Mouse (Mus musculus) heart, postnatal 10 days (tissue): ENCODE measurements around the gene Tubb2b. TPM values are rescaled to one million over a fixed set of nuclear protein-coding genes. Genes with fewer than 3 reads are reported as not detected.

Experiments used
- DNase-seq, 2 experiments: peaks; one replicate each; pipeline ENCODE4 v3.0.0; 2021
- intact Hi-C: fragments of 180-260 bp; cut with DNase I; formaldehyde crosslinking; loops from one replicate; pipeline ENCODE4 v1.15.1; 2025
- total RNA-seq, 2 experiments: library from RNA; stranded (reverse); gene quantifications; 2 replicates each; pipeline ENCODE4 v1.2.3; 2021

Gene Tubb2b
- 10 to 100 TPM; 22.7 to 27.2 TPM for total RNA-seq

DNA sequence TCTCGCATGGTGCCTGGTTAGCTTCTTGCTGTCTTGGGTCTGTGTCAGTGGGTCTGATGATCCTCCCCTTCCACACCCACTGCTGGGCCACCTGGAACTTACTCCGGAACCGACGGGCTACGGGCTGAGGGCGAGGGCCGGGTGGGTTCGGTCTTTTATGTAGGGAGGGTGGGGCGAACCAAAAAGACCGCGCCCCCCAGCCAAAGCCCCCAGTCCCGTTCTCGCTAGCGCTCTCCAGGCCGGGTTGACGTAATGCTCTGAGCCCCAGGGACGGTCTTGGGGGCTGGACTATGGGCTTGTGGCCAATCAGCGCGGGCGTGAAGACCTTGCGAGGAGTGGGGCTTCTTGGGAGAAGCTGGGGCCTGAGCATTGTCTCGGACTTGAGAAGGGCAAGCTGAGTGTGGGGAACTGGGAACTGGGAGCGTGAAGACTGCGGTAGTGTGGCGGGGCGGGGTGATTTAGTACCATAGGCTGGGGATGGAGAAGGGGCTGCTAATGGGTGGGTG lies at the start of gene Tubb2b:
Tubb2b (minus strand) TSS at position 241 of the 506 bp plus-strand sequence.
- intact Hi-C loops: loop anchor here (2.0 kb wide), 1 partner anchor 51 kb away; the partner anchor contains the start of gene Tubb2a
- DNase-seq: peak; percentile 76 to 80

DNA sequence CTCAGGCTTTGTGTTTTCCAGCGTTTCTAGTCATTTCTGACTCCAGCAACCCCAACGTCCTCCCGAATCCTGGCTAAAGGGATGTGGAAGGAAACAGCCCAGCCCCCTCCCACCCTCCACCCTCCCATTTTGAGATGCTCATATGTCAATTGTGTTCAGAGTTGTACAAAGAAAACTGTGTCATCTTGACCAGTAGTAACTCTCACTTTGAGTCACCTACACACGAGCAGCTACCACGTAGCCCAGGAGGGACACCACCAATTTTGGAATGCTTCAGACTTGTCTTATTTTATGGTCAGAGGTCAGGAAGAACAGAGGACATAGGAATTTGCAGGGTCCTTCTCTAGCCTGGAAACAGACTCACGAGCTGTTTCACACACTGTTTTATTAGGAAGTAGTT lies 43.8 kb upstream of the Tubb2b start:
- intact Hi-C loops: no loop called here
- DNase-seq: no peak

DNA sequence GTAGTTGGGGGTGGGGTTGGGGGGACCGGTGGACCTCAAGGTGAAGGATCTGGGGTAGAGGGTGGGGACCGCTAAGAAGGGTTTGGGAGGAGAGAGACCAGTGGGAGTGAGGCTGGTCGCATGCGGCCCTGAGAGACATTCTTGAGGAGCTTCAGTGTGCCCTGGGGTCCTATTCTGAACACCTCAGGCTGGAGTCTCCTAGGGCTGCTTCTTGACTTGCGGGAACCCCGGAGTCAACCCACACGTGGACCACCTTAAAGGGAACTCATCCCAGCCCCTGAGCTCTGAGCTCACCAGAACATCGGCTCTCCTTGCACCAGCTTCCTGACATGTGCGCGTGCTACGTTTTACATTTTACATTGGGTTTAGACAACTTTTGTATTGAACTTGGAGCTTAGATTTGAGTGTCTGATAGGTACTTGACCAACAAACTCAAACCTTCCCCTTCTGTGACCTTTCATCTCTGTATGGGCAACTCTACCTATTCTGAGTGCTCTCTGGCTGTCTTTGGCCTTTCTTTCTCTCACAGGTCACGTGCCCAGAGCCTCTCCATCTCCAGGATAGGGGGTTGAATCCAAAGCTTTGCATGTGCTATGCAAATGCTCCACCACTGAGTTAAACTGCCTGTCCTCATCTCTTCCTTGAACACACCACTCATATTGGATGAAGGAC lies 33.2 kb upstream of the Tubb2b start:
- DNase-seq: no peak
- intact Hi-C loops: no loop called here

DNA sequence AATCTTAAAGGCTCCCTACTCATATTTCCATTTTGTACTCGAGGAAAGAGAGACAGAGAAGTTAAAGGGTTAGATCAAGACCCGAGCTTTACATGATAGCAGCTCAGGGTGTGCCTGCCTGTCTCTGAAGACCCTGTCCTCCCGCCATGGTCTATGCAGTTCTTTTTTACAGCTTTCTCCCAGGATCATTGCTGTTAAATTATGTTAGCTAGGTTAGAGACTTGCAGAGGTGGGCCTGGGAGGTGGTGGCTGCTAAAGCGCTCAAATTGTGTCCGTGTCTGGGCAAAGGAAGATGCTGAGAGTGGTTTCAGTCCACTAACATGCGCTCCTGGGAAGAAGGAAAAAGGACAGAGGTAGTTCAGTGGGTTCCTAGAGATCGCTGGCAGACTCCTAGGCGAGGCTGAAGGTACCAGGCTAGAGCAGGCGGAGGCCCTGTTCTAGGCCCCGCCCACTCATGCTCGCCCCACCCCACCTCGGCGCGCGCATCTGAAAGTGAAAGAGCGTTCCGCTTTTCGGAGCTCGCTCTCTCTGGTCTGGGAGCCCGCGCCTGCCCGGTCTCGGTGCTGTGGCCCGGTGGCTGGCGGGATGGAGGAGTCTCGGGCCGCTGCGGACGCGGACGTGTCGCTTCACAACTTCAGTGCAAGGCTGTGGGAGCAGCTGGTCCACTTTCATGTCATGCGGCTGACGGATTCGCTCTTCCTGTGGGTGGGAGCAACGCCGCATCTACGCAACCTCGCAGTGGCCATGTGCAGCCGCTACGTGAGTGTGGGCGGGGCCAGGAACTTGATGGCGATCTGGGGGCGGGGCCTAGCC lies 32.4 kb upstream of the Tubb2b start, which contains the start of gene Psmg4:
Psmg4 (plus strand) TSS at position 474 of the 813 bp plus-strand sequence.
- intact Hi-C loops: no loop called here
- peak; percentile 96 to 97 for DNase-seq

DNA sequence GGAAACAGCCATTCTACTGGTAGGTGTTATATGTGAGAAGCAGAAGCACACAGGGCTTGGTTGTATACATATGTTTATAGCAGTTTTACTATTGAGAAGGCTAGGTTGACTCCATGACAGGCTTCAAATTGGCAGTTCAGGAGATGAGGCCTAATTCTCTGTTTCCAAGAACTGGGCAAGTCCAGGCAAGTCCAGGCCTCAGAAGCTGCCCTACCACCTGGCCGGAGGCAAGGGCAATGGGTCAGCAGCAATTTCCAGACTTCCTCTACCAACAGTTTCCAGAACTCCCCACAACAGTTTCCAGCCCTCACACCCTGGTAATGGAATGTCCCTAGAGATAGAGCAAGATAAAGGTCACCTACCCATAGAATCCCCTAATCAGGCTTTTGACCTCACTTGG lies 29.7 kb upstream of the Tubb2b start:
- DNase-seq: no peak
- intact Hi-C loops: loop anchor here (5.0 kb wide), 1 partner anchor 198 kb away; the partner anchor contains the start of gene Nqo2

DNA sequence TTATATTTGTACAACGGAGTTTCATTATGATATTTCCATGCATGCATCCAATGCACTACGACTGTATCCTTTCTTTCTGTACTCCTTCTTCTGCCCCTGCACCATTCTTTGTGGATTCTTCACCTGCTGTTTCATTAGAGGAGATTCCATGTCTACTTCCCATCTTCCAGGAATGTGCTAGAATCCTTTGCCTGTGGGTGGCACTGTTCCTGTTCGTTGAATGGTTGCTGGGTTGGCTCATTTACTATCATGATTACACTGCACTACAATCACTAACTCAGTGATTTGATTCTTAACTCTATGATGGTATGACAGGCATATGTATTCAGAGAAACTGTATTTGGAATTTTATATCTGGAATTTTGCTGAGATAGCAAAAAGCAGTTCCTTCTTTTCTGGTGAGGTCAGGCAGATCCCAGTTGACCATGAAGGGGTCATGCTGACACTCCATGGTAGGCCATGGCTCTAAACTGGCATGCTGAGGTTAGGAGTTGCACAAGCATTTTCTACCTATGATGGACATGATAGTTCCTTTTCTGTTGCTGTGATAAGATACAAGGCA lies 27.4 kb upstream of the Tubb2b start:
- DNase-seq: no peak
- intact Hi-C loops: loop anchor here (5.0 kb wide), 1 partner anchor 195 kb away; the partner anchor contains the start of gene Nqo2

DNA sequence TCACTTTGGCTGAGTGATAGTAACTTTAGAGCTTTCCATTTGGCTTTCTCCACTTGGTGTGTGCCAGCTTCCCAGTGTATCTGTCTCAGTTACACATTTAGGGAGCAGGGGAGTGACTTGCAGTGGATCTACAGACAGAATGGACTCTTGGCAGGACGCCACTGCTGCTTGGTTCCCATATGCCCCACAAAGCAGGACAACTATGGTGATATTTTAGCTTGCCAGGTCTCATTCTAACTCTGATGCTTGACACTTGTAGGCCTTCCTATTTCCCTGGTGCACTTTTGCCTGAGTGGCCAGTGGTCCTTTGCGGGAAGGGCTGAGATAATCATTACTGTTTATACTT lies 26.5 kb upstream of the Tubb2b start:
- DNase-seq: peak; percentile 20 to 28
- intact Hi-C loops: loop anchor here (1.0 to 5.0 kb wide), 2 partner anchors 111 to 195 kb away; partner anchors contain the start of gene Nqo2

DNA sequence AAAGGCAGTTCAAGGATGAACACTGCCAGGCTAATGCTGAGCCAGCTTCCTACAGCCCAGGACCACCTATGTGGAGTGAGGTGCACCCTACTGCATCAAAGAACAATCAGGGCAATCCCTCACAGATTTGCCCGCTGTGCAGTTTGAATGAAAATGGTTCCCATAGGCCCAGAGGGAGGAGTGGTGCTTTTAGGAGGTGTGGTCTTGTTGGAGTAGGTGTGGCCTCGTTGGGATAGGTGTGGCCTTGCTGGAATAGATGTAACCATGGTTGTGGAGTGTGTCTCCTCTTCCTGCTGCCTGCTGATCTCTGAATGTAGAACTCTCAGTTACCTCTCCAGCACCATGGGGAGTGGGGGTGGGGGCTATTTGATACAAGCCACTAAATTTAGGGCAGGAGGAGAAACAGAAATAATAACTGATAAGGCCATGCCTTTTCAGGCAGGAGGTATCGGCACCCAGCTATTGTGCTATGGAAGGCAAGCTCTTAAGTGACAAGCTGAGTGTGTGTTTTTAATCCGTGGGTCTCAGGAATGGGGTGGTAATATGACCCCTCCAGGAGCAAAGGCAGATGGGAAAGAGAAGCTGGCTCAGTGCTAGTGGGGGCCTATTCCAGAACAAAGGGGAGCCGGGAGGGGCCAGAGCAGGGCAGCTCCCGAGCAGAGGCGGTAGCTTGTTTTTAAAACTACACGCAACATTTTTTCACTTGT lies 26.0 kb upstream of the Tubb2b start:
- intact Hi-C loops: loop anchor here (1.0 to 5.0 kb wide), 2 partner anchors 110 to 194 kb away; partner anchors contain the start of gene Nqo2

DNA sequence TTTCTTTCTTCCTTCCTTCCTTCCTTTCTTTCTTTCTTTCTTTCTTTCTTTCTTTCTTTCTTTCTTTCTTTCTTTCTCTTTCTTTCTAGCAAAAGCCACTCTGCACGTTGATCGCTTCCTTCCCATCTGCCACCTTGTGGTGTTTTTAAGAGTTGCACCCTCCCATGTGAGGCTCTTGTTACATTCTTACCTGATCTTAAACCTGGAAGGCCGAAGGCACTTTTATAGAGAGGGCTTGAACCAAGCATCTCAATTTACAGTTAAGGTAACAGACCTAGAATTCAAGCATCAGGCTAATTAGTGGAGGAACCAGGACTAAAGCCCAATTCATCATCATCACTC lies 24.6 kb upstream of the Tubb2b start:
- intact Hi-C loops: loop anchor here (1.0 to 5.0 kb wide), 2 partner anchors 77 to 193 kb away; partner anchors contain the start of genes Nqo2 and Tubb2a
- DNase-seq: peak; percentile 75 to 84

More for the DNA sequence above, 26.0 kb upstream of the Tubb2b start:
- peak; percentile 13 to 37 for DNase-seq

DNA sequence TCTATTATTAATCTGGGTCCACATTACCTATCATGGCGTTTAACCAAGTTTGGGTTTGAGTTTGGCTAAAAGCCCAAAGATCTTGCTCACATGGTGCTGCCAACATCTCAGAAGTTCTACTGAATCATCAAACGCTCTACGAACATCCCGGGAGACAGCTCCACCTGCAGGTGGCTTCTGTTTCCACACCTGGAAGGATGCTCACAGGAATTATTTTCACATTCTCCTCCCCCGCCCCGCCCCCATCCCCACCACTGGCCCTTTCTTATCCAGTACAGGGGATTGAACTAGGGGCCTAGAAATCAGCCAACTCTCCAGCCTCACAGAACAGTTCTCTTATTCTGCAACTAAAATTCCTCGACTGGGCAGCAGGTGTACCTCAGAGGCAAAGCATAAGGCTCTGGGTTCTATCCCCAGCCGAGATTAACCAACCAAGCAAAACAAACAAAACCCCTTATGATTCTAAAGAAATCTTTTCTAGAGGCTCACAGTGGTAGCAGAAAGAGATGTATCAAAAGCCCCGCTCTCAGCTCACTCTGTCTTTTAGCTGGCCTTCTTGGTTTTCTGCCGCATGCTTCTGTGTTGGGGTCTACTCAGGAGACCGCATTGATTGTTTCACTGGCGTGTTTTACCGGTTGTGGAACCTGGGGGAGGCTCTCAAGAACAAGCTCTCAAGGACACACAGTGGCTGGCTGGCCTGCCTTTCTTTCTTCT lies 24.1 kb upstream of the Tubb2b start:
- peak; percentile 87 to 90 for DNase-seq
- intact Hi-C loops: no loop called here

DNA sequence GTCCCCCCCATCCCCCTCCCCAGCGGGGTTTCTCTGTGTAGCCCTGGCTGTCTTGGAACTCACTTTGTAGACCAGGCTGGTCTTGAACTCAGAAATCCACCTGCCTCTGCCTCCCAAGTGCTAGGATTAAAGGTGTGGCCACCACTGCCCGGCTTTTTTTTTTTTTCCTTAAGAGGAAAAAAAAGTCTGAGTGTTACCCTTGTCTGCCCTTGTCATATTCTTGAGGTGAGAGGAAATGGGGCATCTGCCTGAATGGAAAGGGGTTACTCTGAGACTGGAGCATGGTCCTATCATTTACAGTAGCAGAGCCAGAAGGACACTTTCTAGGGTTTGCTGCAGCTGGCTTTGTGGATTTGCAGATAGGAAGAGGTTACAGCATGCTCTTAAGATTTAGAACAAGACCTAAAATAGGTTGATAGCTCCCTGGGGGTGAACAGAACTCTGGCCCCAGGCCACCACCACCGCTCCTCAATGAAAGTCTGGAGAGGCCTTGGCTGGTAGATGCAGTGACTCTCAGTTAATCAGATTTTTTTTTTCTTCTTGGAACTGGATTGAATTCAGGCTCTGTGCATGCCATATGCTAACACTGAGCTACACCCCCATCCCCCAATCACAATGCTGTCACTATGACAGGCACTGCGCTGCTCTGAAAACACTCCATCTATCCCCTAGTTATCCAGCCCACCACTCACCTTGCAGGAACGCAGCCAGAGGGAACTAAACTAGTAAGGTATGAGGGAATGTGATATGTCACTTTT lies 23.2 kb upstream of the Tubb2b start:
- intact Hi-C loops: no loop called here
- DNase-seq: peak; percentile 33 to 42

DNA sequence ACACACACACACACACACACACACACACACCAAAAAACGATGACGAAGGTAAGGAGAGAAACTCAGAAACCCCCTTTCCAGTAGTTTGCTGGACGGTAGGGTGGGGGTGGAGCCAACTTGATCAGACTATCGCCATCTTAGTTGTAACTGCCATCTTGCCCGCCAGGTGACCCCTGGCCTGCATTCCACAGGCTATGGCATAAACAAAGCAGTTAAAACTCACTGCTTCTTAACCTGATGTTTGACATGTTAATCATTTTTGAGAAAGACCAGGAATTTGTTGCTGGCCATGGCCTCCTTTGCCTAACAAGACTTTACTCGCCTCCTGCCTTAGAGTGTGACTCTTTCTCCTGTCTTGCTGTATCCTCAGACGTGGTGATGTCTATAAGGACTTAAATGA lies 22.4 kb upstream of the Tubb2b start:
- intact Hi-C loops: no loop called here
- no peak for DNase-seq

DNA sequence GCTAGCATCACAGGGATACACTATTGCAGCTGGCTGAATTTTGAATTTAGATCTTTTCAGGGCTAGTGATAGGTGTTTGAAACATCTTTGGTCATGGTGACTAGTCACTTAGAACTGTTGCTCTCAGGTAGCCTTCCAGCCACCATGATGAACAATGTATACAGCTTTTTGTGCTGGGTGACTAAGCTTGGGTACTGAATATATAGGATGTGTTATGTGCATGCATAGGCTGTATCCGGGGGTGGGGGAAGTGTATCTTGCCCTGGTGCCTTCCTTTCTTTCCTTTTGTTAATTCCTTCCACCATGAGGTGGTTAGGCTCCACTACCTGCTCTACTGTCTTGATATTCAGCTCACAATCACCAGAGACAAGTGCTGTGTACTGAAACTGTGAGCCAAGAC lies 21.2 kb upstream of the Tubb2b start:
- intact Hi-C loops: no loop called here
- no peak for DNase-seq

DNA sequence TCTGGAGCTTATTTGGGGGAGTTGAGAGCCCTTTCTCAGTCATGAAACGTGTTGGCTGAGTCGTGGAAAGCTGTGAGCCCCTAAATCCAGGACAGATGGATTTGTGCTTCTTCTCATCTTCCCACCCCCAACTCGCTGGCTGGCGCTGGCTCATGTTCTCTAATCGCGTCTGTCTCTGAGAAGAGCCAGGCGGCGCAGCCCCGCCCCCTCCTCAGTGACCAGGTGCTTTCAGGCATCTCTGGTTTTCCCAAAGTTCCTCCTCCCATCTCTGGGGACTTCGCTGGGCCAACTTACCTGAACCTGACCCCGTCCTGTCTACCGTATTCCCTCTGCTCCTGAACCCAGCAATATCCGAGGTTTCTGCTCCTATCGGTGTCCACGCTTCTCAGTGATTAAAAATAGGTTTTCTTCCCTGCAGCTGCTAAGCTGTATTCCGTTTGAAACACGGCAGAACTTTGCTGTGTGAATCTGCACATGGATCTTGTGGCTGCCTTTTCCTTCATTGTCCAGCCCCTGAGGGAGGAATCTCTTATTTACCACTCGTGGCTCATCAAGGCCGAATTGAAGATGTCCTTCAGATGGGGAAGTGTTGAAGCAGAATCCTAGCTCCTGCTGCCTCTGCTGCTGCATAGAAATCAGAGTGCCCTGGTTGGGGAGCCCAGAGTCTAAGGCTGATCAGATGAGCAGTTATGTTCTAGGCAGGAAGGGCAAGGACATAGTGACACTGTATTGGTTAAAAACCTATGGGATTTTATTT lies 20.2 kb upstream of the Tubb2b start:
- intact Hi-C loops: no loop called here
- DNase-seq: peak in 1 of 2 experiments; percentile 34

DNA sequence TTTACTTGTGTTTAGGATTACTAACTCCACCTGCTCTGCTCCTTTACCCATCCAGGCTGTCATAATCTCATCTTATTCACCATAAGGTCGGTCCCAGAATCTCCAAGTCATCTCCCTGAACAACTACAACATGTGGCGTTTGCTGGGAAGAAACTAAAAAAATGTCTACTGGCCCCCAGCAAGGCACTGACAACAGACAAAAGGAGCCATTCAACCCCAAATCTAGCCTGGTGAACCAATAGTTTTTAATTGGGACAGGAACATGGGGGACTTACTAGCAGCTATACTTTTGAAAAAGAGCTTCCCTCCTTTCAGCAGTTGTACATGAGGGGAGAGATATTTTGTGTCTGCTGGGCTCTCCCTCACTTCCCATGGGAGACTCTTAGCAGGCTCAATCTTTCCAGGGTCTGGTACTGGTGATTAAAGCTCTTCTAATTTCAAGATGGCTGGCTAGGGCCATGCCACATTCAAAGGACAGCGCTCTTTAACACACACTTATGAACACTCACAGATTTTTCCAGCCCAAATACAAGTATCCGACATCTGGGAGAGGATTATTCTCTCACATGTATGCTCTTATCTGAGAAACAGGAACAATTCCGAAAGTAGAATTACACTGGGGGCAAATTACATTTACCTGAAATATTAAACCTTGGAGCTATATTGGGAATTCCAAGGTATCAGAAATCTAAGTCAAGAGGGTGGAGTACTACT lies 19.4 kb upstream of the Tubb2b start:
- intact Hi-C loops: no loop called here
- no peak for DNase-seq

DNA sequence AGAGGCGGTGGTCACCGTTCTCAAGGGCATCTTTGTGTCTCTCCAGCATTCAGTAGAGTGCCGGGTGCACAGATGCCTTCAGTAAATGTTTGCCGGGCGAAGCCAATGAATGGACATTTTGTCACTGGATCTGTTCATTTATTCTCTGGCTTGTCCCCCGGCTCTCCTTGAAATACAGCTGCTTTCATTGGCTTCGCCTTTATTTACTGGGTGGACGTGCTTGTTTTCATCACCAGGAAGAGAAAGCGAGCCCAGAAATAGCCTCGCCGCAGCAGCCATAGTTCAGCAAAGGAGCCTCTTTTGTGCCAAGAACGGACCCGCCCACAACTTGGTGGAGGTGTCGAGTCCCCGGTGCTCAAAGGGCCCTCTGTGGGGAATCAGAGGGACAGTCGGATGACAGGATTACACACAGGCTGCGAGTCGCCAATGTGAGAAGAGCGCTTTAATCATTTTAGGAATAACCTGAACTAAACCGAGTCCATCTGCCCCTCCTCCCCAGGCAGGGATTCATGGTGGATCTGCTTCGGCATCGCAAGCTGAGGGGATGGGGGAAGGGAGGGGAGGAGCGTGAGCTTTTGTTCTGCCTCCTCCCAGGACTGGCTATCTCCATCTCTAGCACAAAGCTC lies 18.6 kb upstream of the Tubb2b start:
- intact Hi-C loops: no loop called here
- DNase-seq: peak; percentile 83

DNA sequence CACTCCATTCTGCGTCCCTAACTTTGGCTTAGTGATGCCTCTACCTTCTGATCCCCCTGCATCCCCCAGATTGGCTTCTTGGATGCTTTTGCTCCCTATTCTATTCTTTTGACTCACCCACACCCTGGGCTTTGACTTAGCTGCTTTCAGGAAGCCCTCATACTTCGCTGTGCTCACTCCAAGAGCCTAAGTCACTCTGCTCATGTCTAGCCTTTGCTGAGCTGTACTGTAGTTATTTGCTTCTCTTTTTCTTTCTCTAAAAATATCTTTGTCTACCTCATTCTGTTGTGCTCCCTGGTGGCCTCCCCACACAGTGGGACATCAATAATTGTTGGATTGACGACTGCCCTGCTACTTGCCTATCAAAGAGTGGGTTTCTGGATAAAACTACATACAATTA lies 17.9 kb upstream of the Tubb2b start:
- intact Hi-C loops: no loop called here
- DNase-seq: peak; percentile 26 to 39
